Mouse (Mus musculus) liver, embryonic 18 days (tissue): ENCODE results near the gene Gm21830. TPM values are rescaled to one million over a fixed set of nuclear protein-coding genes. Genes with fewer than 3 reads are reported as not detected.

Source experiments
- polyA plus RNA-seq: library from polyadenylated mRNA; depleted of rRNA; stranded (reverse); fragments of >200 nt; gene quantifications from 2 replicates; pipeline ENCODE4 v1.2.3, GENCODE M21; 2012; rRNA removed

The Gm21830 gene
- polyA plus RNA-seq = not detected in 2 replicates

GRCm38 (mm10) chr2:67413425-67413824 lies at the start of gene Gm21830:
Gm21830 (plus strand) TSS chr2:67413725.

DNA sequence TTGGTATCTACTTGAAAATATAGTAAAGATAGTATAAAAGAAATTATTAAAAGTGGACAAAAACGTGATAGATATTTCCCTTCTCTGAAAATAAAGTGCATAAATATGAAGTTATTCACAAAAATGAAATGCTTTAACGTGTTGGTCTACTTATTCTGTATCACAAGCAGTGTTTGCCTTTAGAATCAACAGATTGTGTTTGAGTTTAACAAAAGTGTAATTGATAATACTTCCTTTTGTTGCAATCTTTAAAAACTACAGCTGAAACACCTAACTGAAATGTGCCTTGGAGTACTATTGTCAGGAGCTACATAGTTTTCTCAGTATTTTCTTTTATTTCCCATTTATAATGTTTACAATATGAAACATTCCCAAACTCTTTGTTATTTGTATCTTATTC lies 19.6 kb downstream of the Gm21830 start, which contains the start of gene Gm26727:
TSS of gene Gm26727 (minus strand) at position 101 of the 400 bp plus-strand sequence.

GRCm38 (mm10) chr2:67445780-67446179 lies 32.3 kb downstream of the Gm21830 start, which contains the start of gene Xirp2:
Xirp2 (plus strand) TSS chr2:67446002.

Other genes with a start within 250 kb of the Gm21830 start
- not detected in 2 replicates for gene Gm26727, start 19.5 kb downstream of the Gm21830 start, polyA plus RNA-seq
- not detected in 2 replicates for gene Xirp2, start 32.3 kb downstream of the Gm21830 start, polyA plus RNA-seq
- 0.26 TPM in 2 replicates for gene B3galt1, start 152.1 kb downstream of the Gm21830 start, polyA plus RNA-seq